Mouse (Mus musculus): ENCODE results near the gene Bax. TPM values are rescaled to one million over a fixed set of nuclear protein-coding genes. Genes with fewer than 3 reads are reported as not detected.

The Bax gene
- polyA plus RNA-seq, 1 experiment, result 407 TPM

GRCm38 (mm10) chr7:45488293-45489204 is 21.9 kb upstream of the Bax start, which contains the start of gene Dhdh:
Gene Dhdh, minus strand, starts transcription at chr7:45488805.
- no peak for TF ChIP-seq GATA1 (IDR thresholded peaks at IDR 0.05; ENCODE audit: low read length)

GRCm38 (mm10) chr7:45487861-45488292 is 21.2 kb upstream of the Bax start:
- TF ChIP-seq GATA1 (IDR thresholded peaks at IDR 0.05; ENCODE audit: low read length), result no peak

GRCm38 (mm10) chr7:45486761-45487415 is 20.2 kb upstream of the Bax start, which contains the start of gene Gm45808:
Gene Gm45808, minus strand, starts transcription at chr7:45486811.
- TF ChIP-seq GATA1 (IDR thresholded peaks at IDR 0.05; ENCODE audit: low read length), result no peak

GRCm38 (mm10) chr7:45486158-45486557 is 19.5 kb upstream of the Bax start:
- peak; percentile 43 for TF ChIP-seq GATA1 (IDR thresholded peaks at IDR 0.05; ENCODE audit: low read length)

GRCm38 (mm10) chr7:45482166-45482565 is 15.5 kb upstream of the Bax start:
- TF ChIP-seq GATA1 (IDR thresholded peaks at IDR 0.05; ENCODE audit: low read length), result no peak

- no peak for TF ChIP-seq GATA1 (IDR thresholded peaks at IDR 0.05; ENCODE audit: low read length)
Observed at GRCm38 (mm10) chr7:45481374-45481927, 14.8 kb upstream of the Bax start, which contains the start of gene Tulp2. Gene Tulp2, plus strand, starts transcription at chr7:45481877.

- no peak for TF ChIP-seq GATA1 (IDR thresholded peaks at IDR 0.05; ENCODE audit: low read length)
Observed at GRCm38 (mm10) chr7:45478774-45479173, 12.1 kb upstream of the Bax start.

- TF ChIP-seq GATA1 (IDR thresholded peaks at IDR 0.05; ENCODE audit: low read length), result no peak
Observed at GRCm38 (mm10) chr7:45477003-45477402, 10.3 kb upstream of the Bax start.

- TF ChIP-seq GATA1 (IDR thresholded peaks at IDR 0.05; ENCODE audit: low read length), result no peak
Observed at GRCm38 (mm10) chr7:45476453-45476852, 9.8 kb upstream of the Bax start.

- TF ChIP-seq GATA1 (IDR thresholded peaks at IDR 0.05; ENCODE audit: low read length), result no peak
Observed at GRCm38 (mm10) chr7:45475291-45475969, 8.7 kb upstream of the Bax start.

- no peak for TF ChIP-seq GATA1 (IDR thresholded peaks at IDR 0.05; ENCODE audit: low read length)
Observed at GRCm38 (mm10) chr7:45470869-45471268, 4.2 kb upstream of the Bax start.

- TF ChIP-seq GATA1 (IDR thresholded peaks at IDR 0.05; ENCODE audit: low read length), result no peak
Observed at GRCm38 (mm10) chr7:45467090-45467670, 482 bp upstream of the Bax start.

GRCm38 (mm10) chr7:45465549-45465948 is 1.1 kb downstream of the Bax start:
- TF ChIP-seq GATA1 (IDR thresholded peaks at IDR 0.05; ENCODE audit: low read length), result no peak

GRCm38 (mm10) chr7:45465112-45465511 is 1.6 kb downstream of the Bax start:
- no peak for TF ChIP-seq GATA1 (IDR thresholded peaks at IDR 0.05; ENCODE audit: low read length)

Data from G1E-ER4 (cell line).